Mouse (Mus musculus) CH12.LX (cell line): ENCODE measurements at regions not wholly inside any gene's neighbourhood (a gene's known extent, or its start where the extent isn't known, plus 50 kb on each side); places are given as distances from the start of the nearest gene placed in this dataset.

Source experiments
- CHD2 ChIP-seq: IDR thresholded peaks from 2 replicates; pipeline ENCODE4 v1.6.1; 2011; ENCODE audit warnings: low read length, improper control_type of control experiment
- CTCF ChIP-seq, 2 experiments: IDR thresholded peaks in 1 of 2; conservative IDR thresholded peaks in 1 of 2; 2 replicates each; pipeline ENCODE4 v1.5.1; 2011 to 2012; ENCODE audit warnings: low read depth in 2 of 2, low read length in 2 of 2, improper control_type of control experiment in 1 of 2, inconsistent platforms in 1 of 2, mild to moderate bottlenecking in 1 of 2, moderate library complexity in 1 of 2
- GABPA ChIP-seq: IDR thresholded peaks from 2 replicates; pipeline ENCODE4 v1.6.1; 2012; ENCODE audit warnings: low read depth, low read length, improper control_type of control experiment, inconsistent platforms; ENCODE audit not compliant: insufficient replicate concordance
- HCFC1 ChIP-seq: IDR thresholded peaks from 2 replicates; pipeline ENCODE4 v1.6.1; 2012; ENCODE audit warnings: low read depth, mild to moderate bottlenecking, inconsistent platforms, low read length, improper control_type of control experiment
- IRF4 ChIP-seq: IDR thresholded peaks from 2 replicates; pipeline ENCODE4 v1.6.1; 2014; ENCODE audit warnings: low read depth, mild to moderate bottlenecking, inconsistent platforms, low read length, improper control_type of control experiment
- POLR2A ChIP-seq: IDR thresholded peaks from 2 replicates; pipeline ENCODE4 v1.6.1; 2011; ENCODE audit warnings: low read depth, mild to moderate bottlenecking, improper control_type of control experiment, low read length
- TBP ChIP-seq: conservative IDR thresholded peaks from 2 replicates; pipeline ENCODE4 v1.6.1; 2011; ENCODE audit warnings: low read depth, low read length, improper control_type of control experiment
- UBTF ChIP-seq: IDR thresholded peaks from 2 replicates; pipeline ENCODE4 v1.6.1; 2012; ENCODE audit warnings: low read depth, mild to moderate bottlenecking, inconsistent platforms, low read length, improper control_type of control experiment, moderate library complexity

DNA sequence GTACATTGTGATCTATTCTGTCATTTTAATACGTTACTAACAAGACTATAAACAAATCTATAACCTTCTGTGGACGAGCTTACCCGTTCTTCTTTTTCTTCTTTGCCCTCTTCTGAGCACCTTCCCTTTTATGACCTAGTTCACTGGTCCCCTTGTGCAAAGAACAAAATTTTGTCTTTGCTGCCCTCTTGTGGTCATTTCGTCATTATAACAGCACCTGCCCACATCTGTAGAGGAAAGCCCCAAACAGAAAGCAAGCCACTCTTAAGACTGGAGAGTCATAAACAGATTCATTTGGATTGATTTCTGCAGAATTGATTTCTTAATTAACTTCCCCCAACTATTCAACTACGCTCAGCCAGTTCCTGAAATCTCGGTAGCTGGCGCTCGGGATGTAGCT, 86.2 kb downstream of the Il20rb start:
- no peak for TF ChIP-seq CHD2
- no peak for TF ChIP-seq TBP
- TF ChIP-seq POLR2A, result no peak
- no peak for TF ChIP-seq UBTF
- TF ChIP-seq HCFC1, result no peak
- no peak for TF ChIP-seq GABPA
- peak; percentile 5 to 81; a peak in 2 of 4 replicates for TF ChIP-seq CTCF (conservative IDR thresholded peaks at IDR 0.05 in 1 of 2, IDR thresholded peaks at IDR 0.05 in 1 of 2; ENCODE audit: low read depth in 2 of 2, low read length in 2 of 2)
- TF ChIP-seq IRF4, result no peak
